Mouse (Mus musculus): ENCODE data around the gene Lemd1. TPM values are rescaled to one million over a fixed set of nuclear protein-coding genes. Genes with fewer than 3 reads are reported as not detected.

Gene Lemd1
- polyA plus RNA-seq, 1 experiment from 2014 or later, result 0.32 TPM

DNA sequence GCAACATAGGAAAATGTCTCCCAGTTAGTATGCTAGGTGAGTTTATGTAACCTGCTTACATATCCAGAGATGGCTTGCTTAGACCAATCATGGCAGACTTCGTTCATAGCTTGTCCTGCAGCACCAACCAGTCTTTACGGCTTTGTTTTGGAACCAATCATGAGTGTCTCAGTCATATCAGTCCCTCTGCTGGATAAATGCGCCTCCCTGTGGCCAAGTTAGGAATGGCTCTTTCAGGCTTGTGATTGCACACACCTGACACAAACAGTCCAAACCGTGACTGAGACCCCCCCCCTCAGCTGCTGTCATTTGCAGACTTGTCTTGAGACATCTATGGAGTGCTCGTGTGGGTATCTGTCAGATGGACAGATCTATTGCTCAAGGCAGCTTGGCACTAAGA is 69.8 kb downstream of the Lemd1 start:
- H3K27me3 ChIP-seq (ENCODE audit: insufficient read depth, low read length), result no peaks in the 10 kb centered on the region
- H3K4me3 ChIP-seq (ENCODE audit: low read length), result no peak overlapping the region
- no peaks in the 10 kb centered on the region for H3K36me3 ChIP-seq (ENCODE audit: insufficient read depth, low read length)
- peaks cover 5% of the 10 kb centered on the region; the same call in 1 of the 2 replicates for H3K4me1 ChIP-seq (ENCODE audit: insufficient read depth, low read length)
- no peak overlapping the region for H3K27ac ChIP-seq (ENCODE audit: low read length)
- H3K4me2 ChIP-seq (replicated peaks; ENCODE audit: low read depth, low read length), result no peak overlapping the region
- no peaks in the 10 kb centered on the region for H3K9me3 ChIP-seq (ENCODE audit: low read length)
- 72% methylated on average over 5 of the region's 5 CpGs for WGBS
- H3K9ac ChIP-seq (replicated peaks; ENCODE audit: low read length), result no peak overlapping the region
- ATAC-seq (ENCODE audit: low FRiP score, low TSS enrichment), result no peak

DNA sequence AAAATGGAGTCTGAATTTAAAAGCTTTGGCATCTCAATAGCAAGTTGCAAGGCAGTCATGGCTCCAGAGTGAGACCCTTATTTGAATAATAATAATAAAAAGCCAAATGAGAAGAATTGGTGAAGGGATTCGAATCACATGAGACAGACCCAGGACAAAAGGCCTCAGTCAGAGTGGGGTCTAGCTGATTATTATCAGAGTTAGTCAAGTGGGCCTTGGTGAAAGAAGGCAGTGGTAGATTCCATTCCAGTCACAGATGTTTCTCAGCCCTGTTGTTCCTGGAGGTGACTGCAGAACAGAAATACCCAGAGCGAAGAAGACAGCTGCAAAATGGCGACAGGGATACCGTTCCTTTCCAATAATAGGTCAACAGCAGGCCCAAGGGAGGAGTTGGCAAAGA is 72.4 kb downstream of the Lemd1 start:
- no peak for ATAC-seq (ENCODE audit: low FRiP score, low TSS enrichment)
- no peaks in the 10 kb centered on the region for H3K9me3 ChIP-seq (ENCODE audit: low read length)
- no peaks in the 10 kb centered on the region for H3K36me3 ChIP-seq (ENCODE audit: insufficient read depth, low read length)
- no peak overlapping the region for H3K9ac ChIP-seq (replicated peaks; ENCODE audit: low read length)
- no peak overlapping the region for H3K4me3 ChIP-seq (ENCODE audit: low read length)
- H3K4me1 ChIP-seq (ENCODE audit: insufficient read depth, low read length), result peaks cover 23% of the 10 kb centered on the region
- WGBS, result 91% methylated on average over 4 of the region's 4 CpGs
- H3K27ac ChIP-seq (ENCODE audit: low read length), result no peak overlapping the region
- H3K27me3 ChIP-seq (ENCODE audit: insufficient read depth, low read length), result no peaks in the 10 kb centered on the region
- H3K4me2 ChIP-seq (replicated peaks; ENCODE audit: low read depth, low read length), result no peak overlapping the region

- peaks cover 23% of the 10 kb centered on the region for H3K4me1 ChIP-seq (ENCODE audit: insufficient read depth, low read length)
- no peak overlapping the region for H3K4me2 ChIP-seq (replicated peaks; ENCODE audit: low read depth, low read length)
- no peak for ATAC-seq (ENCODE audit: low FRiP score, low TSS enrichment)
- H3K27ac ChIP-seq (ENCODE audit: low read length), result no peak overlapping the region
- 70% methylated on average over 7 of the region's 7 CpGs for WGBS
- H3K4me3 ChIP-seq (ENCODE audit: low read length), result no peak overlapping the region
- H3K36me3 ChIP-seq (ENCODE audit: insufficient read depth, low read length), result no peaks in the 10 kb centered on the region
- H3K9ac ChIP-seq (replicated peaks; ENCODE audit: low read length), result no peak overlapping the region
- no peaks in the 10 kb centered on the region for H3K27me3 ChIP-seq (ENCODE audit: insufficient read depth, low read length)
- no peaks in the 10 kb centered on the region for H3K9me3 ChIP-seq (ENCODE audit: low read length)
Observed at GRCm38 (mm10) chr1:132264577-132264976, 73.3 kb downstream of the Lemd1 start.

DNA sequence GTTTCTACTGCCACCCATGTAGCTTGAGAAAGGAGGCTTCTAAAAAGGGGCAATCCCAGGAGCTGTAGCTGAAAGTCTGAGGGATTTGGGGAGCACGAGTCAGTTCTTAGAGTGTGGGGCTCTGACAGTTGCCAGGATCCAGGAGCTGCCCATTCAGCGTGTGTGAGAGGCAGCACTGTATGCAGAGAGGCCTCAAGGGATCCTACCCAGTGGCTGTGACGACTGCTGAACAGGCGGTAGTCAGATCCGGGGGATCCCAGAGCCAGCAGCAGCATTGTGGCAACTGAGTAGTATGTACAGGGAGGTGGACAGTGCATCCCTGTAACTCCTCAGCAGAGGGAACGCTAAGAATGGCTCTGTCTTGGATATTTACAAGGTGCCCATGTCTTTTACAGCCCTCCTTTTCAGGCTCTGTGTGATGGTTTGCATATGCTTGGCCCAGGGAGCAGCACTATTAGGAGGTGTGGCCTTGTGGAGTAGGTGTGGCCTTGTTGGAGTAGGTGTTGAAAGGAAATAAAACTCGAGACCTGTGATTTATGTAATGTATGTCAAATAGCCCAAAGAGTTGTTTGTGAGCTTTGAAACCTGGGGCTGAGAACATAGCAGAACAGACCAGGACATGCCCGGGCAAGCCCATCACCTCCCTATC is 74.1 kb downstream of the Lemd1 start:
- peak; percentile 43; the same call in 1 of the 2 replicates for ATAC-seq (ENCODE audit: low FRiP score, low TSS enrichment)
- 37% methylated on average over 8 of the region's 8 CpGs for WGBS
- no peaks in the 10 kb centered on the region for H3K9me3 ChIP-seq (ENCODE audit: low read length)
- no peaks in the 10 kb centered on the region for H3K36me3 ChIP-seq (ENCODE audit: insufficient read depth, low read length)
- peaks cover 23% of the 10 kb centered on the region for H3K4me1 ChIP-seq (ENCODE audit: insufficient read depth, low read length)
- no peak overlapping the region for H3K9ac ChIP-seq (replicated peaks; ENCODE audit: low read length)
- peak overlapping the region; percentile 51; the same call in 1 of the 2 replicates for H3K27ac ChIP-seq (ENCODE audit: low read length)
- H3K4me2 ChIP-seq (replicated peaks; ENCODE audit: low read depth, low read length), result no peak overlapping the region
- no peak overlapping the region for H3K4me3 ChIP-seq (ENCODE audit: low read length)
- no peaks in the 10 kb centered on the region for H3K27me3 ChIP-seq (ENCODE audit: insufficient read depth, low read length)

DNA sequence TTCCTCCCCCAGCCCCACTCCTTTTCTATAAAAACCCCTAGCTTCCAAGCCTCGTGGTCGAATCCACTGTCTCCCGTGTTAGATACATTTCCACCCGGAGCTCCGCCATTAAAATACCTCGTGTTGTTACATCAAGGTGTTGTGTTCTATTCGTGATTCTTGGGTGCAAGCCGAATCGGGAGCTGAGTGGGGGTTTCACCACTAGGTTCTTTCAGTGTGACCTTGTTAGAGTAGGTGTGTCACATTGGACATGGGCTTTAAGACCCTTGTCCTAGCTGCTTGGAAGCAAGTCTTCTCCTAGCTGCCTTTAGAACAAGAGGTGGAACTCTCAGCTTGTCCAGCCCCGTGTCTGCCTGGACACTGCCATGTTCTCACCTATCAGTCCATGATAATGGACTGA is 74.7 kb downstream of the Lemd1 start:
- WGBS, result 66% methylated on average over 10 of the region's 10 CpGs

GRCm38 (mm10) chr1:132266791-132267557 is 75.7 kb downstream of the Lemd1 start:
- H3K27ac ChIP-seq (ENCODE audit: low read length), result peak overlapping the region; percentile 78
- ATAC-seq (ENCODE audit: low FRiP score, low TSS enrichment), result peak; percentile 71
- H3K4me3 ChIP-seq (ENCODE audit: low read length), result no peak overlapping the region
- peaks cover 23% of the 10 kb centered on the region for H3K4me1 ChIP-seq (ENCODE audit: insufficient read depth, low read length)
- no peak overlapping the region for H3K9ac ChIP-seq (replicated peaks; ENCODE audit: low read length)
- WGBS, result 17% methylated on average over 8 of the region's 8 CpGs
- H3K9me3 ChIP-seq (ENCODE audit: low read length), result no peaks in the 10 kb centered on the region
- peak overlapping the region; percentile 14 for H3K4me2 ChIP-seq (replicated peaks; ENCODE audit: low read depth, low read length)
- no peaks in the 10 kb centered on the region for H3K27me3 ChIP-seq (ENCODE audit: insufficient read depth, low read length)
- H3K36me3 ChIP-seq (ENCODE audit: insufficient read depth, low read length), result no peaks in the 10 kb centered on the region

More for the DNA sequence above, 74.7 kb downstream of the Lemd1 start:
- H3K9ac ChIP-seq (replicated peaks; ENCODE audit: low read length), result no peak overlapping the region
- no peaks in the 10 kb centered on the region for H3K9me3 ChIP-seq (ENCODE audit: low read length)
- H3K4me2 ChIP-seq (replicated peaks; ENCODE audit: low read depth, low read length), result no peak overlapping the region
- H3K27ac ChIP-seq (ENCODE audit: low read length), result peak overlapping the region; percentile 78; the same call in 1 of the 2 replicates
- H3K4me3 ChIP-seq (ENCODE audit: low read length), result no peak overlapping the region
- no peak for ATAC-seq (ENCODE audit: low FRiP score, low TSS enrichment)
- no peaks in the 10 kb centered on the region for H3K36me3 ChIP-seq (ENCODE audit: insufficient read depth, low read length)
- peaks cover 23% of the 10 kb centered on the region for H3K4me1 ChIP-seq (ENCODE audit: insufficient read depth, low read length)
- H3K27me3 ChIP-seq (ENCODE audit: insufficient read depth, low read length), result no peaks in the 10 kb centered on the region

DNA sequence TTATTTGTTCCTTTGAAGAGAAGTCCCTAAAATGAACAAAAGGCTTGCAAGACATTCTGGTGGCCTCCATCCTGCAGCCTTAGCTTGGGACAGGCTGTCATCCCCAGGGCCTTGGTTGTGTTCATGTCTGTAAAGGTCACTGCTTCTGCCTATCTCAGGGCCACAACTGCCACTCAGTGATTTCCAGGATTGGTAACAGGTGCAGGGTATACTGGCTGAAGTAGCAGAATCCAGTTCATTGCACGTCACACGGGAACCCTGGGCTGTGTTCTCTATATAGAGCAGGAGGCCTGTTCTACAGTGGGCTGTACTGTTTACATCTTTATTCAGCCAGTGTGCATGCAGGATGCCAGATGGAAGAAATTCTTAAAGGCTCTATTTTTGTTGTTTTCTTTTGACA is 76.7 kb downstream of the Lemd1 start:
- Histone ChIP-seq H3K9ac (replicated peaks; ENCODE audit: low read length) (no peak overlapping the region), H3K4me1 (ENCODE audit: insufficient read depth, low read length) (peaks cover 23% of the 10 kb centered on the region), H3K27me3 (ENCODE audit: insufficient read depth, low read length) (no peaks in the 10 kb centered on the region), H3K4me3 (ENCODE audit: low read length) (no peak overlapping the region), H3K36me3 (ENCODE audit: insufficient read depth, low read length) (no peaks in the 10 kb centered on the region), H3K9me3 (ENCODE audit: low read length) (no peaks in the 10 kb centered on the region), H3K27ac (ENCODE audit: low read length) (peak overlapping the region; percentile 78), H3K4me2 (replicated peaks; ENCODE audit: low read depth, low read length) (no peak overlapping the region)
- ATAC-seq (ENCODE audit: low FRiP score, low TSS enrichment), result no peak
- 49% methylated on average over 2 of the region's 2 CpGs for WGBS

- peaks cover 23% of the 10 kb centered on the region for H3K4me1 ChIP-seq (ENCODE audit: insufficient read depth, low read length)
- no peaks in the 10 kb centered on the region for H3K36me3 ChIP-seq (ENCODE audit: insufficient read depth, low read length)
- H3K4me2 ChIP-seq (replicated peaks; ENCODE audit: low read depth, low read length), result no peak overlapping the region
- H3K27me3 ChIP-seq (ENCODE audit: insufficient read depth, low read length), result no peaks in the 10 kb centered on the region
- no peak overlapping the region for H3K4me3 ChIP-seq (ENCODE audit: low read length)
- no peak overlapping the region for H3K9ac ChIP-seq (replicated peaks; ENCODE audit: low read length)
- H3K9me3 ChIP-seq (ENCODE audit: low read length), result no peaks in the 10 kb centered on the region
- ATAC-seq (ENCODE audit: low FRiP score, low TSS enrichment), result no peak
- 55% methylated on average over 7 of the region's 7 CpGs for WGBS
- no peak overlapping the region; the same call in 1 of the 2 replicates for H3K27ac ChIP-seq (ENCODE audit: low read length)
Observed at GRCm38 (mm10) chr1:132268418-132269060, 77.3 kb downstream of the Lemd1 start.

DNA sequence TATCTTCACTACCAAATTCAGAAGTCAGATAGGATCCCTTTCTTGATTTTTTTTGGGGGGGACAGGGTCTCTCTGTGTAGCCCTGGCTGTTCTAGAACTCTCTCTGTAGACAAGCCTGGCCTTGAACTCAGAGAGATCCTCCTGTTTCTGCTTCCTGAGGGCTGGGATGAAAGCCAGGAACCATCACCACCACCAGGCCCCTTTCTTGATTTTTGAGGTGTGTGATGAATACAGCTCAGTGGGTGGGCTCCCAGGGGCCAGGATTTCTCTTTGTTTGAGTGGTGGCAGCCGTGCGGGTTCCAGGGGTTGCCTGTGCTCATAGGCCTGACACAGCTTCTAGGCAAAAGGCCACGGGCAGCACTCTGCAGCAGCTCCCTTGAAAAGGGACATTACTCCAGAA is 80.0 kb downstream of the Lemd1 start:
- H3K4me1 ChIP-seq (ENCODE audit: insufficient read depth, low read length), result peaks cover 18% of the 10 kb centered on the region
- 93% methylated on average over 3 of the region's 3 CpGs for whole genome bisulfite sequencing
- H3K27ac ChIP-seq (ENCODE audit: low read length), result no peak overlapping the region

GRCm38 (mm10) chr1:132276694-132277093 is 85.5 kb downstream of the Lemd1 start:
- no peaks in the 10 kb centered on the region for H3K9me3 ChIP-seq (ENCODE audit: low read length)
- H3K9ac ChIP-seq (replicated peaks; ENCODE audit: low read length), result no peak overlapping the region
- H3K4me2 ChIP-seq (replicated peaks; ENCODE audit: low read depth, low read length), result no peak overlapping the region
- H3K4me1 ChIP-seq (ENCODE audit: insufficient read depth, low read length), result no peaks in the 10 kb centered on the region
- 67% methylated on average over 3 of the region's 3 CpGs for WGBS
- ATAC-seq (ENCODE audit: low FRiP score, low TSS enrichment), result no peak
- no peak overlapping the region for H3K27ac ChIP-seq (ENCODE audit: low read length)
- H3K4me3 ChIP-seq (ENCODE audit: low read length), result no peak overlapping the region
- no peaks in the 10 kb centered on the region for H3K36me3 ChIP-seq (ENCODE audit: insufficient read depth, low read length)
- H3K27me3 ChIP-seq (ENCODE audit: insufficient read depth, low read length), result no peaks in the 10 kb centered on the region

More for the DNA sequence above, 80.0 kb downstream of the Lemd1 start:
- ATAC-seq (ENCODE audit: low FRiP score, low TSS enrichment), result no peak
- no peak overlapping the region for H3K9ac ChIP-seq (replicated peaks; ENCODE audit: low read length)
- no peaks in the 10 kb centered on the region for H3K27me3 ChIP-seq (ENCODE audit: insufficient read depth, low read length)
- H3K4me2 ChIP-seq (replicated peaks; ENCODE audit: low read depth, low read length), result no peak overlapping the region
- H3K36me3 ChIP-seq (ENCODE audit: insufficient read depth, low read length), result no peaks in the 10 kb centered on the region
- H3K4me3 ChIP-seq (ENCODE audit: low read length), result no peak overlapping the region
- no peaks in the 10 kb centered on the region for H3K9me3 ChIP-seq (ENCODE audit: low read length)
